Mouse (Mus musculus) bone marrow, adult 2 months (tissue): ENCODE measurements around the gene Cers5.

Experiments
- CTCF ChIP-seq: fragments of 200-500 bp; IDR thresholded peaks from 2 replicates; pipeline ENCODE4 v1.5.1; 2011; ENCODE audit warnings: low read length, control low read depth; ENCODE audit not compliant: control insufficient read depth, insufficient read depth
- POLR2A ChIP-seq: fragments of 200-500 bp; IDR thresholded peaks from 2 replicates; pipeline ENCODE4 v1.6.1; 2011; ENCODE audit warnings: low read depth, mild to moderate bottlenecking, control low read depth, low read length, borderline replicate concordance; ENCODE audit not compliant: control insufficient read depth

GRCm38 (mm10) chr15:99754204-99754603 is 18.5 kb downstream of the Cers5 start:
- TF ChIP-seq CTCF = no peak
- TF ChIP-seq POLR2A = no peak
